Mouse (Mus musculus) lung, postnatal 0 days (tissue): ENCODE results near the gene Hivep3.

Experiments used
- CTCF ChIP-seq: IDR thresholded peaks from 2 replicates; pipeline ENCODE4 v1.5.1; 2016; ENCODE audit warnings: antibody characterized with exemption, mild to moderate bottlenecking
- EP300 ChIP-seq: IDR thresholded peaks from 2 replicates; pipeline ENCODE4 v1.6.1; 2016; ENCODE audit warnings: antibody characterized with exemption, mild to moderate bottlenecking, control low read depth

DNA sequence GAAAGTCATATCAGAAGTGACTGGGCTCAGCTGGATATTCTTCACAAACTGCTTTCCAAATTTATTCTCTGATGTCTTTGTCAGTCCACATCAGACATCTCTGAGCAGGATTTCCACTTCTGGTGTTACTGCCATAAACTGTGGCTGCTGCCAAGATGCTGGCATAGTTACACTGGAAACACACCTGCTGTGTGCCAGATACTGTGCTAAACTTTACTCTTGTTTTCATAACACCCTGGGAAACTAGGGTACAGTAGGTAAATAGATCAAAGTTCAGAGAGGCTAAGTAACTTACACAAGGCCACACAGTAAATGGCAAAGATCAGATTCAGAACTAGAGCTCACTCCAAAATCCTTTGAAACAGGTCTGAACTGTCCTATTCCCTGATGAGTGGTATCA is 367.6 kb downstream of the Hivep3 start:
- TF ChIP-seq CTCF (no peak), EP300 (no peak)
